28 mouse cellular contexts compared by ENCODE assay signal in genomic region chr1:152434166-152434565, GRCm38 (mm10). TPM values are rescaled to one million over a fixed set of nuclear protein-coding genes. Genes with fewer than 3 reads are reported as not detected.
A peak's percentile ranks its signal among the peaks of the same experiment; 100 is the strongest.
DNase-seq lines count a peak whose midpoint lies in the region; ATAC-seq and TF ChIP-seq lines count a peak whose summit lies in the region.
"Had no signal": no experiment of that assay in that cellular context is flagged by ENCODE, and none has a peak within 500 bp of the region (broad histone marks: within the 10 kb centered on the region; RNA-seq: fewer than 3 reads in every experiment).

No protein-coding gene starts in this region.

- no peaks in the 10 kb centered on the region for H3K36me3 ChIP-seq in kidney, embryonic 16.5 days (ENCODE audit: insufficient read depth, low read length)
- no peaks in the 10 kb centered on the region for H3K36me3 ChIP-seq in liver, embryonic 12.5 days
- no peaks in the 10 kb centered on the region for H3K36me3 ChIP-seq in liver, postnatal 0 days (replicated peaks; ENCODE audit: insufficient read depth, low read length)
- H3K36me3 ChIP-seq: embryonic facial prominence, embryonic 10.5 days; embryonic facial prominence, embryonic 13.5 days; forebrain, embryonic 12.5 days; forebrain, embryonic 15.5 days; heart, embryonic 10.5 days; heart, embryonic 13.5 days; hindbrain, embryonic 12.5 days had no signal

- peak; percentile 68 for DNase-seq in heart, adult 11 months
- no peak for DNase-seq in heart, postnatal 25 days (ENCODE audit: low spot score)
- peak; percentile 37 for DNase-seq in kidney, postnatal 14 days
- peak; percentile 7 for DNase-seq in liver
- DNase-seq in liver, postnatal 0 days: peak; percentile 52
- DNase-seq in spleen, postnatal 10 days (ENCODE audit: low spot score in 2 of 2): no peak
- DNase-seq: adrenal gland, adult 8-10 months; adrenal gland, postnatal 25 days; cerebellum, adult 11-12 months; cerebellum, adult 8-10 months; cerebellum, postnatal 10 days; cerebellum, postnatal 36 days; embryo, embryonic 11 days; gastrocnemius, postnatal 25 days; heart, adult 2 months; heart, postnatal 14 days had no signal

- H3K27me3 ChIP-seq in kidney, embryonic 16.5 days (ENCODE audit: insufficient read depth, low read length): no peaks in the 10 kb centered on the region; the same call in 1 of the 2 replicates
- no peaks in the 10 kb centered on the region for H3K27me3 ChIP-seq in liver, embryonic 12.5 days (replicated peaks)
- H3K27me3 ChIP-seq in liver, postnatal 0 days (ENCODE audit: insufficient read depth, low read length): no peaks in the 10 kb centered on the region
- H3K27me3 ChIP-seq: embryonic facial prominence, embryonic 13.5 days; forebrain, embryonic 12.5 days; forebrain, embryonic 15.5 days; heart, embryonic 13.5 days; hindbrain, embryonic 12.5 days had no signal

- no peak overlapping the region for H3K9ac ChIP-seq in kidney, embryonic 16.5 days (replicated peaks; ENCODE audit: low read length)
- H3K9ac ChIP-seq in liver, embryonic 12.5 days: no peak overlapping the region
- no peak overlapping the region for H3K9ac ChIP-seq in liver, postnatal 0 days (replicated peaks)
- H3K9ac ChIP-seq: embryonic facial prominence, embryonic 13.5 days; forebrain, embryonic 12.5 days; forebrain, embryonic 15.5 days; heart, embryonic 13.5 days; hindbrain, embryonic 12.5 days had no signal

- intact Hi-C loops in heart, postnatal 25 days (cut with DNase I): no loop called here

- no peaks in the 10 kb centered on the region for H3K4me1 ChIP-seq in kidney, embryonic 16.5 days (ENCODE audit: insufficient read depth, low read length)
- H3K4me1 ChIP-seq in liver, embryonic 12.5 days: no peaks in the 10 kb centered on the region
- no peaks in the 10 kb centered on the region for H3K4me1 ChIP-seq in liver, postnatal 0 days (ENCODE audit: insufficient read depth)
- H3K4me1 ChIP-seq: embryonic facial prominence, embryonic 10.5 days; embryonic facial prominence, embryonic 13.5 days; forebrain, embryonic 12.5 days; forebrain, embryonic 15.5 days; heart, embryonic 10.5 days; hindbrain, embryonic 12.5 days had no signal

- H3K4me3 ChIP-seq in kidney, embryonic 16.5 days (ENCODE audit: low read length): no peak overlapping the region
- H3K4me3 ChIP-seq in liver, embryonic 12.5 days: no peak overlapping the region
- H3K4me3 ChIP-seq in liver, postnatal 0 days (ENCODE audit: low read depth, low read length): no peak overlapping the region
- H3K4me3 ChIP-seq: embryonic facial prominence, embryonic 10.5 days; embryonic facial prominence, embryonic 13.5 days; erythroblast, embryonic 14.5 days; forebrain, embryonic 12.5 days; forebrain, embryonic 15.5 days; heart, adult 2 months; heart, embryonic 10.5 days; heart, embryonic 13.5 days; hindbrain, embryonic 12.5 days had no signal

- ATAC-seq in kidney, embryonic 16.5 days (ENCODE audit: low FRiP score, low TSS enrichment): no peak
- ATAC-seq in liver, embryonic 12.5 days: no peak
- peak; percentile 36; the same call in 1 of the 2 replicates for ATAC-seq in liver, postnatal 0 days
- ATAC-seq: activated CD4-positive, CD25-positive, alpha-beta regulatory T cell, adult 4 months; forebrain, embryonic 15.5 days had no signal

- WGBS in kidney, embryonic 16.5 days: 70% methylated on average over 4 of the region's 4 CpGs
- WGBS in liver, embryonic 12.5 days (ENCODE audit: insufficient replicate concordance): 60% methylated on average over 4 of the region's 4 CpGs
- WGBS in liver, postnatal 0 days (ENCODE audit: insufficient replicate concordance): 47% methylated on average over 4 of the region's 4 CpGs

- no peaks in the 10 kb centered on the region for H3K9me3 ChIP-seq in kidney, embryonic 16.5 days (ENCODE audit: low read length)
- H3K9me3 ChIP-seq in liver, embryonic 12.5 days (replicated peaks): no peaks in the 10 kb centered on the region
- H3K9me3 ChIP-seq in liver, postnatal 0 days (ENCODE audit: low read length): no peaks in the 10 kb centered on the region
- H3K9me3 ChIP-seq: embryonic facial prominence, embryonic 10.5 days; embryonic facial prominence, embryonic 13.5 days; forebrain, embryonic 12.5 days; forebrain, embryonic 15.5 days; heart, embryonic 10.5 days; heart, embryonic 13.5 days; hindbrain, embryonic 12.5 days had no signal

- no peak overlapping the region for H3K4me2 ChIP-seq in kidney, embryonic 16.5 days (replicated peaks; ENCODE audit: low read depth, low read length)
- H3K4me2 ChIP-seq in liver, embryonic 12.5 days: no peak overlapping the region
- H3K4me2 ChIP-seq in liver, postnatal 0 days (ENCODE audit: low read depth, low read length): no peak overlapping the region
- H3K4me2 ChIP-seq: embryonic facial prominence, embryonic 13.5 days; forebrain, embryonic 12.5 days; forebrain, embryonic 15.5 days; heart, embryonic 13.5 days; hindbrain, embryonic 12.5 days had no signal

- no peak for TF ChIP-seq EP300 in liver, postnatal 0 days (IDR thresholded peaks at IDR 0.05; ENCODE audit: low read depth)

- TF ChIP-seq CTCF in liver, postnatal 0 days (IDR thresholded peaks at IDR 0.05; ENCODE audit: low read depth): no peak

- H3K27ac ChIP-seq in kidney, embryonic 16.5 days (ENCODE audit: low read length): no peak overlapping the region
- H3K27ac ChIP-seq in liver, embryonic 12.5 days: no peak overlapping the region
- no peak overlapping the region for H3K27ac ChIP-seq in liver, postnatal 0 days (ENCODE audit: low read depth)
- H3K27ac ChIP-seq: embryonic facial prominence, embryonic 10.5 days; embryonic facial prominence, embryonic 13.5 days; forebrain, embryonic 12.5 days; forebrain, embryonic 15.5 days; heart, adult 2 months; heart, embryonic 10.5 days; heart, embryonic 13.5 days; hindbrain, embryonic 12.5 days had no signal

RNA-seq across cellular contexts. Expression of gene Colgalt2, which starts 34.5 kb away (rescaled TPM):
- 1 to 10 TPM; 3.5 to 4.3 TPM for total RNA-seq in heart, postnatal 25 days (2021)
- polyA plus RNA-seq in kidney, embryonic 16.5 days (2015; fragmentation: Nextera tagmentation; extraction: Ambion mirVana): 2.0 and 2.8 TPM in 2 replicates
- polyA plus RNA-seq in liver, embryonic 12.5 days (2016; fragmentation: Nextera tagmentation; extraction: Ambion mirVana): 0.57 and 0.60 TPM in 2 replicates
- polyA plus RNA-seq in liver, postnatal 0 days (2015; fragmentation: Nextera tagmentation; extraction: Ambion mirVana): 0.21 and 0.38 TPM in 2 replicates
- total RNA-seq: hematopoietic stem cell, adult 5-6 weeks had no signal
- polyA plus RNA-seq: activated CD4-positive, CD25-positive, alpha-beta regulatory T cell, adult 4 months; erythroblast, embryonic 14.5 days had no signal

RNA-seq across cellular contexts. Expression of gene Tsen15, which starts 47.7 kb away (rescaled TPM):
- 10 to 100 TPM; 19.5 TPM for total RNA-seq in heart, postnatal 25 days (2021)
- polyA plus RNA-seq in kidney, embryonic 16.5 days (2015; fragmentation: Nextera tagmentation; extraction: Ambion mirVana): 88.0 and 94.5 TPM in 2 replicates
- polyA plus RNA-seq in liver, embryonic 12.5 days (2016; fragmentation: Nextera tagmentation; extraction: Ambion mirVana): 45.0 and 46.5 TPM in 2 replicates
- 15.5 and 17.1 TPM in 2 replicates for polyA plus RNA-seq in liver, postnatal 0 days (2015; fragmentation: Nextera tagmentation; extraction: Ambion mirVana)

Comparison
In these comparisons a context has a peak if more than half of its experiments do, and no peak if none do; other contexts are left out.
1. DNase-seq: peak in heart, adult 11 months (single experiment), kidney, postnatal 14 days (single experiment), liver (single experiment) and liver, postnatal 0 days (single experiment); none in heart, postnatal 25 days (single experiment) and spleen, postnatal 10 days (0 of 2).